Mouse (Mus musculus): ENCODE results near the gene Cdipt.

GRCm38 (mm10) chr7:127023896-127024690 is 48.4 kb downstream of the Cdipt start:
- no peak for TF ChIP-seq CTCF (conservative IDR thresholded peaks at IDR 0.05; ENCODE audit: low read length)
- TF ChIP-seq NANOG (IDR thresholded peaks at IDR 0.05; ENCODE audit: borderline replicate concordance, low read length), result no peak
- TF ChIP-seq POU5F1 (IDR thresholded peaks at IDR 0.05; ENCODE audit: borderline replicate concordance, low read length), result no peak
